Mouse (Mus musculus) heart, adult 11 months (tissue): Measurements from ENCODE around the gene Faf1.

Experiments used
- DNase-seq: peaks from one replicate; pipeline ENCODE4 v3.0.0; 2022

Faf1 gene

GRCm38 (mm10) chr4:109676218-109677215 lies at the start of gene Faf1:
TSS of gene Faf1 (plus strand) at chr4:109676588.
- DNase-seq: peak; percentile 100

DNA sequence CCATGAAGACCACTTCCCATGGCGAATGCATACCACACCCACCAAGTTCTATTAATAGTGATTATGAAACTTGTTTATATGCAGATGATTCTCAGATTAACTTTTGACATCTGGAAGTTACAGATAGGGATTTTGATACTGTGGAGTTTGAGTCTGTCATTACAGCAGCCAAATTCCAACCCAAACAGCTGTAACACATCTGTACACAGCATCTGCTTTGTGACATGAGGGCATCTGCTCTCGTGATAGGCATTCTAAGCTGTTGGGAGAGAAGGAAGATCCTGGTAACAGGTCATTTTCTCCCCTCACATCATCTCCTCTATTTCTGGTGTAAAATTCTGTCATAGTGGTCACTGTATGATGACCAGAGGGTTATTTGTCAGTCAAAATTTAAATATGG lies 46.2 kb upstream of the Faf1 start:
- DNase-seq: no peak

GRCm38 (mm10) chr4:109631029-109631428 lies 45.4 kb upstream of the Faf1 start:
- peak; percentile 68 for DNase-seq

GRCm38 (mm10) chr4:109634971-109635370 lies 41.4 kb upstream of the Faf1 start:
- no peak for DNase-seq

DNA sequence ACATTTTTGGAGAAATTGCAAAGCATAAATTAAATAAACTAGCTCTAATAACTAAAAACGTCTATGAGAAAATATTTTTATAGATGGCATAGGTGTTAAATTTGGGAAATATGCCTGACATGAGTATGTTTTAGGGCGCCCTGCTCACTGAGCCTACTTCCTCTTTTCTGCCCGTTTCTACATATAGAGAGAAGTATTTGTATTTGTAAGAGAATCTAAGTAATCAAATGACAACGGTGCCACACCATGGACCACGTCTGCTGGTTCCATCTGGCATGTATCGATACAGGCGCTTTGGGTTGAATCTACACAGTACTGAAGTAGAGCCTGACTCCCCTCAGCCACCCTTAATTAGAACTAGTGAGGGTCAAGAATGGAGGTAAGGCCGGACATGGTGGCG lies 37.0 kb upstream of the Faf1 start:
- peak; percentile 70 for DNase-seq

DNA sequence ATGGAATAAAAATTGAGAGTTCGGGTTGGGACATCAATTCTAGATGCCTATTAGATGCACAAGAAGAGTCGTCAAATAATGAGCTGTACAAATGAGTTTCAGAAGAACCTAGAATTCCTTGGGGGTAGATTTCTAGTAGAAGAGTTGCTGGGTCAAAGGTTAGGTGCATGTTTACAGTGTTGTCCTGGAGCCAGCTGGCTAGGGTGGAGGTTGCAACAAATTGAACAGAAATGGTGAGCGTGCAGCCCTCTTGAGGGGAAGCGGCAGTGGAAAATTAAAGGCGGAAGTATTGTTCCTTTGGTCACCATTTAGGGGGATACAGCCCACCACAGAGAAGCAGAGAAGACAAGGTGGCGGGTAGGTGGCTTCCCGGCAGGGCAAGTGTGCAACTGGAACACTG lies 36.2 kb upstream of the Faf1 start:
- no peak for DNase-seq

GRCm38 (mm10) chr4:109641451-109641850 lies 34.9 kb upstream of the Faf1 start:
- no peak for DNase-seq

DNA sequence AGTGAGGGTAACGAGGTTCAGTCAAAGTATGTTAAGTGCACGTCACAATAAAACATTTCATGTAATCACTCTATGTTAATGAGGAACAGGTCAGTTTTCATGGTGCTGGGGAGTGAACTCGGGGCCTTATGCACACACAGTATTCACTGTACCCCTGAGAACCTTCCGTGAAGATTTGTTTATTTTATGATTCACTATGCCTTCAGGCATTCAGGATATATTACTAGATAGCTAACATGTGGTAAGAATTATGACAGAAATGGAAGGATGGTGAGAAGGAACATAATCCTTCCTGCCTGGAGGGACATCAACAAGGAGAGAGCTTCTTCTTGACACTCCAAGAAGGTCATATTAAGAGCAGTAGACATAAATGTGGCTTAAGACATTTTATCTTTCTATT lies 29.1 kb upstream of the Faf1 start:
- DNase-seq: no peak

- DNase-seq: no peak
Measured at GRCm38 (mm10) chr4:109649331-109649730, 27.1 kb upstream of the Faf1 start.

GRCm38 (mm10) chr4:109653251-109653650 lies 23.1 kb upstream of the Faf1 start:
- DNase-seq: no peak

- DNase-seq: no peak
Measured at GRCm38 (mm10) chr4:109654701-109655100, 21.7 kb upstream of the Faf1 start.

GRCm38 (mm10) chr4:109655738-109656137 lies 20.6 kb upstream of the Faf1 start:
- no peak for DNase-seq

GRCm38 (mm10) chr4:109656301-109656700 lies 20.1 kb upstream of the Faf1 start:
- no peak for DNase-seq

DNA sequence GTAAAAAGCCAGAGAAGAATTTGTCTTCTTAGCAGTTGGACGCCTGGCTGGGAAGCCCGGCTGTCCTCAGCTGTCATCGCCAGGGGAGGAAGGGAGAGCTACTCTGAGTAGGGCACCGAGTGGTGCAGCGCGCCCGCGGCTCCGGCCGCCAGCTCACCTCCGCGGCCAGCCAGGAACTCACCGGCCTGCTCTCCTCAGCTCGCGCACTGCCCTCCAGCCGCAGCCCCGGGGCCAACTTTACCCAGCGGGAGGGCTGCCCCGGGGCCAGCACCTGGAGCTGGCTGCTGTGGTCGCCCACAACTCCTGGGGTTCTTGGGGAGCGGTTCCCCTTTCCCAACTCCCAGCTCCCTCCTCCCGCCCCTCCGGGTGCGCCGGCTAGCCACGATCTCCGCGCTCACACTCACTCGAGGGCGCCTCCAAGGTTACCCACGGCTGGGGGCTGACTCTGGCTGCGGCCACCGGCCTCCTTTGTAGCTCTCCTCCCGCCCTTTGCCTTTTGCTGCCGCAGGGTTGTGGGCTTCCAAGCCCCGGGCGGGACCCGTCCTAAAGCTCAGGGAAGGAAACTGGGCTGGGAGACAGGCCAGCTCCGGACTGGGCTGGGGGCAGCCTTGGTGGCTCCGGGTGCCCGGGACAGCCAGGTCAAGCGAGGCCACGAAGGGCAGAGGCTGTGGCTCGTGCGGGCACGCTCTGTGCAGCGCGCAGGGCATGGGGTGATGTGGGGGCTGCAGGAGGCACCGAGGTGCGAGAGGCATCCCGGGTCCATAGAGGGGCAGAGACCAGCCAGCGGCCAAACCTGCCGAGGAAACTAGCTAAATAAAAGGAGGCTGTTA lies 19.2 kb upstream of the Faf1 start:
- DNase-seq: peak; percentile 96

DNA sequence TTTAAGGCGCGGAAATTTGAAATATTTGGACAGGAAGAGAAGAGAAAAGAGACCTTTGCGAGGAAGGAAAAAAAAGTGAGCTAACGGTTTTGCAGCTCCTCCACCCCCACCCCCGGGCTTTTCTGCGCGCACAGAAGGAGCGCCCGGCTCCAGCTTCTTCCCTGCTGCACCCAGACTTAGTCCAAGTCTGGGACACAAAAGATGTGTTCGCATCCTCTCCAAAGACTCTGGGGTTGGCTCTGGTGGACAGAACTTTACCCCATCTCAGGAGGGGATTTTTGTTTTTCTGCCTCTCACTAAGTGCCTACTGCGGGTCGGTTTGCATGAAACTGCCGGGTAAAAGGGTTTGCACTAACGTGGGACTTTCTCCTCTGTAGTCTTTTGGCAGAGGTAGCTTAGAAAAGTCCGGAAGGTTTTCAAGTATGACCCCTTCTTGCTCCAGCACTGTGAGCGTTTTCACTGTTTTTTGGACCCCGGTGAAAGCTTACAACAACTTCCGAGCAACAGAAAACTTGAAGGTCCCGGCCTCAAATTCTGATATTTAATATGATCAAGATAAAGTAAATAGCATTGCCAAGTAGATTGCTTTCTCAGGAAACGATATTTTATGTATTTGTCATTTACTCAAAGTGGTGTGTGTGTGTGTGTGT lies 18.4 kb upstream of the Faf1 start:
- no peak for DNase-seq

GRCm38 (mm10) chr4:109658826-109659225 lies 17.6 kb upstream of the Faf1 start:
- DNase-seq: no peak

DNA sequence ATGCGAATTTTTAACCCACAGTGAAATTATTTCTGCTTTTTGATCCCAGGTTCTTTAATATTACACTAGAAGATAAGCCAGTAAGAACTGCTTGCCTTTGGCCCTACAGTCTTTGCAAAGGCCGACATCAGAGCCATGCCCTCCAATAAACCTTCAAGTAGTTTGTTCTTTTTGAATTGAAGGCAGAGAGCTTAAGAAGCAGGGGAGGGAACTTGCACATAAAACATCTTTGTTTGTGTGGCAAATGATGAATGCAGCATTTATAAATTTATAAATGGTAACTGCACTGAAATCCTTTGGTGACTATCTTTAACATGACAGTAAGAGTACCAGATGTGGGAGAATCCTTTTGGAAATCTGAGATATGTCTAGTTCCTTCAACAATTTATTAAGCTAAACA lies 16.8 kb upstream of the Faf1 start:
- DNase-seq: no peak

- no peak for DNase-seq
Measured at GRCm38 (mm10) chr4:109660568-109660967, 15.8 kb upstream of the Faf1 start.

- DNase-seq: peak; percentile 94
Measured at GRCm38 (mm10) chr4:109661183-109661582, 15.2 kb upstream of the Faf1 start.

DNA sequence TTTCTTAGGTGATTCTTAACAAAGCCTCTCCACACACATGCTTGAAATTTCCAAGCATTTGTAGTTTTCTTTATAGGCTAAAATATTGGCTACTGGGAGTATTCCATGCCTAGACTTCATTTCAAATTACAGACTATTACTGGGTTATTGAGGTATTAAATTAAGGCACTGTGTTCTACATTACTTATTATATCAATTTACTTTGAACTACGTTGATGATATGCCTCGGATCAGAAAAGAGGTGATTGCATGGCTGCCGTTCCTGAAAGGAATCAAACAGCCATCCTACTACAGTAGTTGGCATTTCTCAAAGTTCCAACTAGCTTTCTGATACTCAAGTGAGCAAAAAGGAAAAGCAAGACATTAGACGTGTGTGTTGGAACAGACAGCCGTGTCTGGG lies 14.1 kb upstream of the Faf1 start:
- peak; percentile 37 for DNase-seq

DNA sequence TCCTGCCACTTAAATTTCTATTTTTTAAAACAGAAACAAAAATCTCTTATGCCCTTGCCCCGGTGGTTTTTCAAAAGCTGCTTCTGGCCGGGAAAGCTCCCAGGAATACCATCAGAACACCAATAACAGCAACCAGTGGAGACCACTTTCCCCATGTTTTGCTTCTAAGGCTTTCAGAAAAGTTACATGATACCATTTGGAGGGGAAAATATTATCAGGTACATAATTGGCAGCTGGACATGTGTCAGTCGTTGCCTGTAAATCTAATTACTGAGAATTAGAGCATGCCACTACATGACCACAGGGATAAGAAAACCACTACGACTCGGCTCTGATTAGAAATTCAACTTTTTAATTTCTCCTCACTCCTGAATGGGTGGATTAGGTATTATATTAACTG lies 12.3 kb upstream of the Faf1 start:
- DNase-seq: peak; percentile 61

DNA sequence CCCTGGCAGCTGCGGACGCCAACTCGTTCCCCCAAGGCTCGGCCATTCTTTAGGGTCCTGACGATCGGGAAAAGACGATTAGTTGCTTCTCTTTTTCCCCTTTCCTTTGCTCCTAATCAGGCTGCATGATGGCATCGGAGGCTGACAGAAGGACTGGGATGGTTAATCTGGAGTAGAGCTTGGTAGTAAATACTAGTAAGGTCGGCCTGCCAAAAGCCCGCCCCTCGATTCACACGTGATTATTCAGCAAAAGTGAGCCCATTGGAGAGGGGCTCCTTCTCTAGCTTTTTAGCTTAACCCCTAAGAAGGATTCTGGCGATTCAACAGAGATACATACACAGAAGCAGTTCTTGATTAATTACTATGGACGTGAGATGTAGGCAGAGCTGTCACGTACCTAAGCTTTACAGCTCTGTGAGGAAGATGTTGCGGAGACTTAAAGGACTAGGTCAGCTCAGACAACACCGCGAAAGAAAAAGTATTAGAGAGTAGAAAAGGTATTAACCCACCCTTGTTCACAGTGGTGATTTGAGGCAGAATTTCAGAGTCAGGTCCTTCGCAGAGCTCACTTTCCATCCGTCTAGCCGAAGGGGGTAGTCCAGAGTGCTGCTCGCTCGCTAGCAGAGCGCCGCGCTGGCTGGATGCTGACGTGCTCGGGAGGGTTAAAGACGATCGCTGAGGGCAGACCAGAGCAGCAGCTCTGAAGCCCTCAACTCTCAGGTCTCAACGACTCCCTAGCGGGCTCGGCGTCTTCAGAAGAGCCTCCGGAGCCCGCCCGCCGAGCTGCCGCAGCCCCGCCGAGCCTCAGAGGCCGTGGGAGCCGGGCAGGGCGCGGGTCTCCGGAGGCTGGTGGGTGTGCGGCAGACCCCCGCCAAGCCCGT lies 11.0 kb upstream of the Faf1 start:
- DNase-seq: peak; percentile 99
